Mouse (Mus musculus): Measurements from ENCODE around the gene Fam184a. TPM values are rescaled to one million over a fixed set of nuclear protein-coding genes. Genes with fewer than 3 reads are reported as not detected.

Gene Fam184a
- polyA plus RNA-seq, 1 experiment from 2014 or later, result 5.7 TPM

DNA sequence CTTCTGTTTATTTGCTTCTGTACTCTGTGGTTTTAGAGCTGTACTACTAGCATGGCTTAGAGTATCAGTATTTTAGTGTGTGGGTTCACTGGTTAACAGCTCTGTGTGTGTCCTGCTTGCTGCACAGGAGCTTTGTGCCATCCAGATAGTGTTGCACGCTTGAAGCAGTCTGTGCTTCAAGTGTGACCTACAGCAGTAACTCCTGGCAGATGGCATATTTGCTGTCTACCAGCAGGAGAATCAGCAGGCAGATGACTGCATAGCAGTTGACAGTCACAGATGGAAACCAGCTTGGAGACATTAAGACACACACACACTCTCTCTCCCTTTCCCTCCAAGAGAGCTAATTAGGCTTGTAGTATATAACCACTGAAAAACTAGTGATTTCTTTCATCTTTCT, 138.8 kb downstream of the Fam184a start:
- DNase-seq (ENCODE audit: low spot score), result no peak
- no peak overlapping the region for H3K9ac ChIP-seq (replicated peaks; ENCODE audit: low read length)
- WGBS, result 89% methylated on average over 1 of the region's 1 CpGs
- no peak overlapping the region for H3K4me2 ChIP-seq (ENCODE audit: low read depth, low read length)
- no peaks in the 10 kb centered on the region for H3K9me3 ChIP-seq (replicated peaks; ENCODE audit: control insufficient read depth, low read length)
- no peaks in the 10 kb centered on the region for H3K27me3 ChIP-seq (ENCODE audit: control insufficient read depth, insufficient read depth, low read length)
- no peak overlapping the region for H3K27ac ChIP-seq (replicated peaks; ENCODE audit: low read depth, low read length)
- H3K4me1 ChIP-seq (ENCODE audit: control insufficient read depth, insufficient read depth, low read length), result no peaks in the 10 kb centered on the region
- H3K36me3 ChIP-seq (replicated peaks; ENCODE audit: control insufficient read depth, insufficient read depth, low read depth, low read length), result no peaks in the 10 kb centered on the region; the same call in none of the 2 replicates
- no peak overlapping the region for H3K4me3 ChIP-seq (ENCODE audit: low read depth, low read length)
- ATAC-seq (replicated peaks; ENCODE audit: insufficient number of reproducible peaks, low FRiP score, low TSS enrichment, low read depth), result no peak

DNA sequence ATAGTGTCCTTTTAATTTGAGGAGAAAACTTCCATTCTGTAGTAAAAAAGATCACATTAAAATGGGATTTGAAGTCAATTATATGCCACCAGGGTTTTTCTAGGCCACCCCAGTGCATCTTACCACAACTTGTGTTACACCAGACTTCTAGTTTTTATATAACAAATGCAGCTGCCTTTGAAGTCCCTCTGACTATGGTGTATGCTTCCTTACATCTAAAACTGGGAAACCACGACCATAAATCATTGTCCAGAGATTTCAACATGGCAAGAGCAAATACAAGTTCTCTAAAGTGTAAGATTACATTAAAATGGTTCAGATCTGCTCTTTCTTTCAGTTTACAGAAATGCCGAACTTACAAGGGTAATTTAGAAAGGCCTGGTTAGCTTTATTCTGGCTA, 142.6 kb downstream of the Fam184a start:
- no peak for DNase-seq (ENCODE audit: low spot score)
- Histone ChIP-seq H3K4me3 (ENCODE audit: low read depth, low read length) (no peak overlapping the region), H3K27me3 (ENCODE audit: control insufficient read depth, insufficient read depth, low read length) (no peaks in the 10 kb centered on the region), H3K27ac (replicated peaks; ENCODE audit: low read depth, low read length) (no peak overlapping the region), H3K4me1 (ENCODE audit: control insufficient read depth, insufficient read depth, low read length) (no peaks in the 10 kb centered on the region), H3K4me2 (ENCODE audit: low read depth, low read length) (no peak overlapping the region), H3K36me3 (replicated peaks; ENCODE audit: control insufficient read depth, insufficient read depth, low read depth, low read length) (no peaks in the 10 kb centered on the region; the same call in none of the 2 replicates), H3K9ac (replicated peaks; ENCODE audit: low read length) (no peak overlapping the region), H3K9me3 (replicated peaks; ENCODE audit: control insufficient read depth, low read length) (no peaks in the 10 kb centered on the region)
- 79% methylated on average over 2 of the region's 2 CpGs for WGBS
- ATAC-seq (replicated peaks; ENCODE audit: insufficient number of reproducible peaks, low FRiP score, low TSS enrichment, low read depth), result no peak

DNA sequence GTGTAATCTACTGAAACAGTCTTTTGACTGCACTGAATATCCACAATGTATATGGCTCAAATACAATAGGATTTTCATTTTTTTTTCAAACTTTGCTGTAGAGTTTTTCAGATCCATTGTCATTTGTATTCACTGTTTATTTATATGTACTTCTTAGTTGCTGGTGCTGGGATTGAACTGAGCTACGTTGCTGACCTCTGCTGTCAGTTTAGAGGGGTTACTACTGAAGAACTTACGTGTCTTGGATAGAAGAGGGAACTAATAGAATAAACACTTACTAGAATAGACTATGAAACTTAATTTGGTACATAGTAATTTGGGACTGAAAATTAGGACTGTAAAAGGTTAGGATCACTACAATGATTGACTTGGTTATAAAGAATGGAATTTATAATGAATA, 145.6 kb downstream of the Fam184a start:
- ATAC-seq (replicated peaks; ENCODE audit: insufficient number of reproducible peaks, low FRiP score, low TSS enrichment, low read depth), result no peak
- Histone ChIP-seq H3K36me3 (replicated peaks; ENCODE audit: control insufficient read depth, insufficient read depth, low read depth, low read length) (no peaks in the 10 kb centered on the region; the same call in none of the 2 replicates), H3K9ac (replicated peaks; ENCODE audit: low read length) (no peak overlapping the region)

DNA sequence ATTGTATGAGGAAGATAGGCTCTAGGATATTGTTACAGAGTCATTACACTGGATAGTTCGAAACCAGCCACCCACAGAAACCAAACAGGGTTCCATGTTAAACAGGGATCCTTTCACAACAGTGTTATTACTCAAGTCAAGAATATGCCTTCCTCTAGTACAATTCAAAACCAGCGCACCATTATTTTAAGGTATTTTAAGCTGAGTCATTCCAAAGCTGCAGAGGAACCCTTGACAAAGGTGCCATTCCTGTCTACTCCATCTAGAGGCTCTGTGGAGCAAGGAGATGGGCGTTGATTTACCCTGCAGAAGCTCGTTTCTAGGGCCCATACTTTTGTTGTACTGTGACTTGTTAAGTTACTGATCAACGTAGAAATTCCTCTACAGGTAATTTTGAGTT, 152.1 kb downstream of the Fam184a start:
- no peak for ATAC-seq (replicated peaks; ENCODE audit: insufficient number of reproducible peaks, low FRiP score, low TSS enrichment, low read depth)
- no peaks in the 10 kb centered on the region for H3K9me3 ChIP-seq (replicated peaks; ENCODE audit: control insufficient read depth, low read length)

More for the DNA sequence above, 145.6 kb downstream of the Fam184a start:
- no peak for DNase-seq (ENCODE audit: low spot score)
- Histone ChIP-seq H3K27me3 (ENCODE audit: control insufficient read depth, insufficient read depth, low read length) (no peaks in the 10 kb centered on the region), H3K4me2 (ENCODE audit: low read depth, low read length) (no peak overlapping the region), H3K27ac (replicated peaks; ENCODE audit: low read depth, low read length) (no peak overlapping the region), H3K4me1 (ENCODE audit: control insufficient read depth, insufficient read depth, low read length) (no peaks in the 10 kb centered on the region), H3K9me3 (replicated peaks; ENCODE audit: control insufficient read depth, low read length) (no peaks in the 10 kb centered on the region), H3K4me3 (ENCODE audit: low read depth, low read length) (no peak overlapping the region)
- 77% methylated on average over 2 of the region's 2 CpGs for WGBS

DNA sequence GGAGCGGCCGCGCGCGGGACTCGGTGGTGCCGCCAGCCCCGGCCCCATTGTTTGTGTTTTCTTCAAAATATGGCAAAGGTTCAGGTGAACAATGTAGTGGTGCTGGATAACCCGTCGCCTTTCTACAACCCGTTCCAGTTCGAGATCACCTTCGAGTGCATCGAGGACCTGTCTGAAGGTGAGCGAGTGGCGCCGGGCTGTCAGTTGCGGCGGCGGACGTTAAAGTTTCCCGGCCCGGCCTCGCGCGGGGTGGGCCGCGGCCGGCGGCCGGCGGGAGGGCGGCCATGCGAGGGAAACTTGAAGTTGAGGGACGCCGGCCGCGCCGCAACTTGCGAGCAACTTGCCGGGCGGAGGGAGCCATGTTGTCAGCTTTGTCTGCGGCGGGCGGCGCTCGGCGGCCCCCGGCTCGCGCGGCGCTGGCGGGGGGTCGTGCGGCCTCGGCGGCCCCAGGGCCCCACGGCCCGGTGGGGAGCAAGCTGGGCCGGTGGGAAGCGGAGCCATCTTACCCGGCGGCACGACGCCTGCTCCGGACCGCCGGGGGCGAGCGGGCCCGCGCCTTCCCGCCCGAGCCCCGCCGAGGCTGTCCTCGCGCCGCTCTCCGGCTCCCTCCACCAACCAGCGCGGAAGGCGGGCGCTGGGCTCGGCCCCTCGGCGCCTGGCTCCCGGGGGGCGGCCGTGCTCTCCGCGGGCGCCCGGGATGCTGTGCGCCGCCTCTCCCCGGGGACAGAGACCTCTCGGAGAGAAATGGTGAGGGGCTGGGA, 153.6 kb downstream of the Fam184a start:
- Histone ChIP-seq H3K36me3 (replicated peaks; ENCODE audit: control insufficient read depth, insufficient read depth, low read depth, low read length) (no peaks in the 10 kb centered on the region), H3K27ac (replicated peaks; ENCODE audit: low read depth, low read length) (peak overlapping the region; percentile 99), H3K9ac (replicated peaks; ENCODE audit: low read length) (peak overlapping the region; percentile 98), H3K4me3 (ENCODE audit: low read depth, low read length) (peak overlapping the region; percentile 95), H3K27me3 (ENCODE audit: control insufficient read depth, insufficient read depth, low read length) (no peaks in the 10 kb centered on the region), H3K4me2 (ENCODE audit: low read depth, low read length) (peak overlapping the region; percentile 50), H3K4me1 (ENCODE audit: control insufficient read depth, insufficient read depth, low read length) (no peaks in the 10 kb centered on the region), H3K9me3 (replicated peaks; ENCODE audit: control insufficient read depth, low read length) (no peaks in the 10 kb centered on the region)
- 1% methylated on average over 62 of the region's 99 CpGs for WGBS
- peak; percentile 54 for DNase-seq (ENCODE audit: low spot score)
- ATAC-seq (replicated peaks; ENCODE audit: insufficient number of reproducible peaks, low FRiP score, low TSS enrichment, low read depth), result peak; percentile 19; the same call in 1 of the 2 replicates

More for the DNA sequence above, 152.1 kb downstream of the Fam184a start:
- Histone ChIP-seq H3K4me1 (ENCODE audit: control insufficient read depth, insufficient read depth, low read length) (no peaks in the 10 kb centered on the region), H3K4me3 (ENCODE audit: low read depth, low read length) (no peak overlapping the region), H3K4me2 (ENCODE audit: low read depth, low read length) (no peak overlapping the region), H3K9ac (replicated peaks; ENCODE audit: low read length) (no peak overlapping the region), H3K27ac (replicated peaks; ENCODE audit: low read depth, low read length) (no peak overlapping the region), H3K27me3 (ENCODE audit: control insufficient read depth, insufficient read depth, low read length) (no peaks in the 10 kb centered on the region), H3K36me3 (replicated peaks; ENCODE audit: control insufficient read depth, insufficient read depth, low read depth, low read length) (no peaks in the 10 kb centered on the region)
- DNase-seq (ENCODE audit: low spot score), result peak; percentile 34
- 56% methylated on average over 5 of the region's 5 CpGs for WGBS

DNA sequence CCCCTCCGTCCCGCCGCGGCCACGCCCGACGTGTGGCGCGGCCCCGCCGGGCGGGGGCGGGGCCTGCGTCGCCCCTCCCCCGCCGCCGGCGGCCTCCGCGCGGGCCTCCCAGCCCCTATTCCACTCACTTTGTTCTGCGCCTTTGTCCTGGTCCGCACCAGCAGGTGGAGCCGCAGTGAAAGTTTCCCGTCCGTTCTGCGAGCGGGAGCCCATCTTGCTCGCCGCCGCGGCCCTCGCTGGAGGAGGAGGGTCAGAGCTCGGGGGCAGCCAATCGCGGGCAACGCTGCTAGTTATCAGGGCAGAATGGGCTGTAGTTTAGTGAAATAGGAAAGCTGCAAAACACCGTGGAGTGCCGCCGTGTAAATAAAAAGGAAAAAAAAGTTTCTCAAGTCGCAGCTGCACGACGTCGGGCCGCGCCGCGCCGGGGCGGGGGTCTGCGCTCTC, 154.2 kb downstream of the Fam184a start, which contains the start of gene Asf1a:
Asf1a (plus strand) TSS at position 81 of the 444 bp plus-strand sequence.
- no peaks in the 10 kb centered on the region for H3K27me3 ChIP-seq (ENCODE audit: control insufficient read depth, insufficient read depth, low read length)
- DNase-seq (ENCODE audit: low spot score) (peak; percentile 96), ATAC-seq (replicated peaks; ENCODE audit: insufficient number of reproducible peaks, low FRiP score, low TSS enrichment, low read depth) (peak; percentile 98)
- no peaks in the 10 kb centered on the region for H3K36me3 ChIP-seq (replicated peaks; ENCODE audit: control insufficient read depth, insufficient read depth, low read depth, low read length)
- H3K9me3 ChIP-seq (replicated peaks; ENCODE audit: control insufficient read depth, low read length), result no peaks in the 10 kb centered on the region
- H3K4me3 ChIP-seq (ENCODE audit: low read depth, low read length), result peak within 1 kb of the TSS; percentile 95
- peak within 1 kb of the TSS; percentile 56 for H3K4me2 ChIP-seq (ENCODE audit: low read depth, low read length)
- no peaks in the 10 kb centered on the region for H3K4me1 ChIP-seq (ENCODE audit: control insufficient read depth, insufficient read depth, low read length)
- peak within 1 kb of the TSS; percentile 99 for H3K27ac ChIP-seq (replicated peaks; ENCODE audit: low read depth, low read length)
- peak within 1 kb of the TSS; percentile 98 for H3K9ac ChIP-seq (replicated peaks; ENCODE audit: low read length)
- 0% methylated on average over 49 of the region's 52 CpGs for WGBS

DNA sequence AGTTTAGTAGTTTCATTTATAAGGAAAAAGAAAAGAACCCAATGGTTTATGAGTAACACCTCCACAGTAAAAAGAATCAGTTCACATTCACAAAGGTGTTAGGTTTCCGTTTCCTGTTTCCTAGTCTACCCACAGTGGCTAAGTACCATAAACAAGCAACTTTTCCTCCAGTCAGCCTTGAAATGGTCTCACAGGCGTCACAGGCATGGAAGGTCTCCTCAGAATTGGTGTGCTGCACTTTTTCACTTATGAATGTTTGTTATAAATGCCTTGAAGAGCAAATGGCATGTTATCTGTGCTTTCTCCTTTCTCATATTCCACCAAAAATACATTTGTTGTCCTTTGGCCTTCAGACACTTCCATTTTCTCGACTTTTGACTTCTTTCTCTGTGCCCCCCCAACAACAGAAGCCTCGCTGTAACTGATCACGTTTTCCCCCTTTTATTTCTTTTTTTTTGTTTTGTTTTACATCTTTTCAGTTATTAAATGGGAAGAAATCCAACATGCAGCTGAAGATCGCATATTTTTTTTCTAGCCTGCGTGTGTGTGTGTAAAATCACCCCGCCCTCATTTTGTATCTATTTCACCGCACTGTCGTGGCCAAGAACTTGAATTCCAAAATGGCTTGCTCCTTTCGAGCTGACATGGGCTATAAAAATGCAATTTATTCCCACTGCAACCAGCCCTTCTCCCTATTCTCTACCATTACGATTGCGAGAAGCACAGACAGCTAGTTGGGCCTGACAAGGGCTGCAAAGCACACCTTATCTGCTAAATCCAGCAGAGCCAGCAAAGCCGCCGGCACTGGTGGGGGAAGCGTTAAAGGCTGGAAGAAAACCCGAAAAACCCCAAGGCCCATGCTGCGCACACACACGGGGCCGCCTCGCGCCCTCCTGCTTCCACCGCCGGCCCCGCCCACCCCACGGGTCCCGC, 154.9 kb downstream of the Fam184a start:
- Histone ChIP-seq H3K27me3 (ENCODE audit: control insufficient read depth, insufficient read depth, low read length) (no peaks in the 10 kb centered on the region), H3K27ac (replicated peaks; ENCODE audit: low read depth, low read length) (peak overlapping the region; percentile 79), H3K9me3 (replicated peaks; ENCODE audit: control insufficient read depth, low read length) (no peaks in the 10 kb centered on the region), H3K36me3 (replicated peaks; ENCODE audit: control insufficient read depth, insufficient read depth, low read depth, low read length) (no peaks in the 10 kb centered on the region), H3K4me2 (ENCODE audit: low read depth, low read length) (peak overlapping the region; percentile 56), H3K4me3 (ENCODE audit: low read depth, low read length) (peak overlapping the region; percentile 38), H3K9ac (replicated peaks; ENCODE audit: low read length) (peak overlapping the region; percentile 76), H3K4me1 (ENCODE audit: control insufficient read depth, insufficient read depth, low read length) (no peaks in the 10 kb centered on the region)
- DNase-seq (ENCODE audit: low spot score) (peak; percentile 26), ATAC-seq (replicated peaks; ENCODE audit: insufficient number of reproducible peaks, low FRiP score, low TSS enrichment, low read depth) (peak; percentile 94)
- 9% methylated on average over 26 of the region's 27 CpGs for WGBS

All from embryonic facial prominence, embryonic 11.5 days (tissue).